Mouse (Mus musculus): ENCODE measurements at regions not wholly inside any gene's neighbourhood (a gene's known extent, or its start where the extent isn't known, plus 50 kb on each side); places are given as distances from the start of the nearest gene placed in this dataset.

GRCm38 (mm10) chr15:62224191-62224590 lies 1301.4 kb upstream of the A1bg start:
- H3K27ac ChIP-seq (ENCODE audit: low read depth, low read length), result no peak overlapping the region
- H3K4me3 ChIP-seq (ENCODE audit: low read depth, low read length), result no peak overlapping the region
- no peaks in the 10 kb centered on the region for H3K9me3 ChIP-seq (ENCODE audit: control insufficient read depth, low read length)
- no peaks in the 10 kb centered on the region for H3K4me1 ChIP-seq (ENCODE audit: control insufficient read depth, insufficient read depth, low read length)
- H3K4me2 ChIP-seq, result no peak overlapping the region
- H3K36me3 ChIP-seq (ENCODE audit: control insufficient read depth, insufficient read depth, low read length), result no peaks in the 10 kb centered on the region
- no peak for ATAC-seq (ENCODE audit: low FRiP score)
- WGBS, result 86% methylated on average over 3 of the region's 3 CpGs
- H3K9ac ChIP-seq (ENCODE audit: low read length), result no peak overlapping the region
- DNase-seq (ENCODE audit: low spot score, missing footprints), result no peak
- H3K27me3 ChIP-seq (ENCODE audit: control insufficient read depth, insufficient read depth, low read length), result no peaks in the 10 kb centered on the region

DNA sequence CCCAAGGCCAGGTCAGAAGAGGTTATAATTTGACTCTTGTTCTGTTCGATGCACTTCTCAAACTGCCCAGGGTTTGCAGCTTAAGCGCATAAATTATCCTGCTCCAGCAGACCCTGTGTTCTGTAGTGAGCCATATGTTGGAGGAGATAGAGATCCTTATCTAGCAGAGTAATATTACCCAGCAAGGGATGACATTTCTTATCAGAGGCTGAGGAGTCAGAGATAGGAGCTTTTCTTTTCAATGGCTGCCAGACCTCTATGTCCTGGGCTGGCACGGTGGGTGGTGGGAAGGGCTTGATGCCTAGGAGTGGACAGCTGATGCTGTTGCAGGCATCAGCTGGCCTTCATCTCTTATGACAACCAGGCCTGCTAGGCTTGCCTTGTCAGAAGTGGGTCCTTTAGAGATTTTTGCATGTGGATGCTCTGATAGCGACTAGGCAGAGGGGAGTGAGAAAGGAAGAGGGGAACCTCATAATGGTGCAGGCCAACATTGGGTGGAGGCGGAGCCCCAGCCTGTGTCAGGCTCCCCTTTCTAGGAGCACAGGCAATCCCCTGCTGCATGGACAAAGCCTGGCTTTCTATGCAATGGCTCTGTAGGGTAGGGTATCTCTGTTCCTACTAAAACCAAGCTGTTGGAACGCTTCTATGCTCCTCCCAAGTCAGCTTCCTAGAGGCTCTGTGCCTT lies 1300.5 kb upstream of the A1bg start:
- H3K4me1 ChIP-seq (ENCODE audit: control insufficient read depth, insufficient read depth, low read length), result no peaks in the 10 kb centered on the region
- no peak overlapping the region for H3K27ac ChIP-seq (ENCODE audit: low read depth, low read length)
- H3K9me3 ChIP-seq (ENCODE audit: control insufficient read depth, low read length), result no peaks in the 10 kb centered on the region
- peak; percentile 50; the same call in 1 of the 2 replicates for ATAC-seq (ENCODE audit: low FRiP score)
- H3K27me3 ChIP-seq (ENCODE audit: control insufficient read depth, insufficient read depth, low read length), result no peaks in the 10 kb centered on the region
- no peaks in the 10 kb centered on the region for H3K36me3 ChIP-seq (ENCODE audit: control insufficient read depth, insufficient read depth, low read length)
- H3K4me2 ChIP-seq, result no peak overlapping the region
- H3K4me3 ChIP-seq (ENCODE audit: low read depth, low read length), result no peak overlapping the region
- 85% methylated on average over 6 of the region's 6 CpGs for WGBS
- no peak overlapping the region for H3K9ac ChIP-seq (ENCODE audit: low read length)
- DNase-seq (ENCODE audit: low spot score, missing footprints), result no peak

GRCm38 (mm10) chr15:62222731-62223130 lies 1299.9 kb upstream of the A1bg start:
- H3K4me3 ChIP-seq (ENCODE audit: low read depth, low read length), result no peak overlapping the region
- 76% methylated on average over 5 of the region's 5 CpGs for WGBS
- H3K4me1 ChIP-seq (ENCODE audit: control insufficient read depth, insufficient read depth, low read length), result no peaks in the 10 kb centered on the region
- DNase-seq (ENCODE audit: low spot score, missing footprints) (no peak), ATAC-seq (ENCODE audit: low FRiP score) (peak; percentile 11; the same call in 1 of the 2 replicates)
- H3K27me3 ChIP-seq (ENCODE audit: control insufficient read depth, insufficient read depth, low read length), result no peaks in the 10 kb centered on the region
- no peak overlapping the region for H3K9ac ChIP-seq (ENCODE audit: low read length)
- no peaks in the 10 kb centered on the region for H3K36me3 ChIP-seq (ENCODE audit: control insufficient read depth, insufficient read depth, low read length)
- H3K4me2 ChIP-seq, result no peak overlapping the region
- H3K27ac ChIP-seq (ENCODE audit: low read depth, low read length), result no peak overlapping the region
- H3K9me3 ChIP-seq (ENCODE audit: control insufficient read depth, low read length), result no peaks in the 10 kb centered on the region

GRCm38 (mm10) chr15:62222201-62222600 lies 1299.4 kb upstream of the A1bg start:
- WGBS, result 91% methylated on average over 6 of the region's 6 CpGs
- Histone ChIP-seq H3K36me3 (ENCODE audit: control insufficient read depth, insufficient read depth, low read length) (no peaks in the 10 kb centered on the region), H3K4me2 (no peak overlapping the region), H3K9me3 (ENCODE audit: control insufficient read depth, low read length) (no peaks in the 10 kb centered on the region), H3K4me1 (ENCODE audit: control insufficient read depth, insufficient read depth, low read length) (no peaks in the 10 kb centered on the region), H3K27me3 (ENCODE audit: control insufficient read depth, insufficient read depth, low read length) (no peaks in the 10 kb centered on the region), H3K27ac (ENCODE audit: low read depth, low read length) (no peak overlapping the region), H3K9ac (ENCODE audit: low read length) (no peak overlapping the region), H3K4me3 (ENCODE audit: low read depth, low read length) (no peak overlapping the region)
- no peak for DNase-seq (ENCODE audit: low spot score, missing footprints)
- ATAC-seq (ENCODE audit: low FRiP score), result no peak

- no peaks in the 10 kb centered on the region for H3K4me1 ChIP-seq (ENCODE audit: control insufficient read depth, insufficient read depth, low read length)
- WGBS, result 81% methylated on average over 8 of the region's 8 CpGs
- H3K4me3 ChIP-seq (ENCODE audit: low read depth, low read length), result no peak overlapping the region
- DNase-seq (ENCODE audit: low spot score, missing footprints), result no peak
- ATAC-seq (ENCODE audit: low FRiP score), result peak; percentile 50; the same call in 1 of the 2 replicates
- H3K4me2 ChIP-seq, result no peak overlapping the region
- no peak overlapping the region for H3K9ac ChIP-seq (ENCODE audit: low read length)
- no peaks in the 10 kb centered on the region for H3K36me3 ChIP-seq (ENCODE audit: control insufficient read depth, insufficient read depth, low read length)
- no peak overlapping the region for H3K27ac ChIP-seq (ENCODE audit: low read depth, low read length)
- no peaks in the 10 kb centered on the region for H3K9me3 ChIP-seq (ENCODE audit: control insufficient read depth, low read length)
- no peaks in the 10 kb centered on the region for H3K27me3 ChIP-seq (ENCODE audit: control insufficient read depth, insufficient read depth, low read length)
Measured at GRCm38 (mm10) chr15:62221024-62221819, 1298.4 kb upstream of the A1bg start.

- WGBS, result 92% methylated on average over 3 of the region's 3 CpGs
- H3K4me2 ChIP-seq, result no peak overlapping the region
- no peak for ATAC-seq (ENCODE audit: low FRiP score)
- no peak overlapping the region for H3K9ac ChIP-seq (ENCODE audit: low read length)
- H3K9me3 ChIP-seq (ENCODE audit: control insufficient read depth, low read length), result no peaks in the 10 kb centered on the region
- no peaks in the 10 kb centered on the region for H3K27me3 ChIP-seq (ENCODE audit: control insufficient read depth, insufficient read depth, low read length)
- no peaks in the 10 kb centered on the region for H3K36me3 ChIP-seq (ENCODE audit: control insufficient read depth, insufficient read depth, low read length)
- H3K4me3 ChIP-seq (ENCODE audit: low read depth, low read length), result no peak overlapping the region
- H3K4me1 ChIP-seq (ENCODE audit: control insufficient read depth, insufficient read depth, low read length), result no peaks in the 10 kb centered on the region; the same call in 1 of the 2 replicates
- no peak for DNase-seq (ENCODE audit: low spot score, missing footprints)
- H3K27ac ChIP-seq (ENCODE audit: low read depth, low read length), result no peak overlapping the region
Measured at GRCm38 (mm10) chr15:62220620-62221019, 1297.8 kb upstream of the A1bg start.

GRCm38 (mm10) chr15:62219934-62220540 lies 1297.2 kb upstream of the A1bg start:
- Histone ChIP-seq H3K4me1 (ENCODE audit: control insufficient read depth, insufficient read depth, low read length) (no peaks in the 10 kb centered on the region; the same call in 1 of the 2 replicates), H3K9me3 (ENCODE audit: control insufficient read depth, low read length) (no peaks in the 10 kb centered on the region), H3K27me3 (ENCODE audit: control insufficient read depth, insufficient read depth, low read length) (no peaks in the 10 kb centered on the region), H3K9ac (ENCODE audit: low read length) (no peak overlapping the region), H3K36me3 (ENCODE audit: control insufficient read depth, insufficient read depth, low read length) (no peaks in the 10 kb centered on the region), H3K4me2 (no peak overlapping the region), H3K4me3 (ENCODE audit: low read depth, low read length) (no peak overlapping the region), H3K27ac (ENCODE audit: low read depth, low read length) (no peak overlapping the region)
- WGBS, result 93% methylated on average over 9 of the region's 9 CpGs
- DNase-seq (ENCODE audit: low spot score, missing footprints) (no peak), ATAC-seq (ENCODE audit: low FRiP score) (no peak)

GRCm38 (mm10) chr15:62218346-62219080 lies 1295.7 kb upstream of the A1bg start:
- DNase-seq (ENCODE audit: low spot score, missing footprints), result no peak
- 89% methylated on average over 21 of the region's 21 CpGs for WGBS
- Histone ChIP-seq H3K4me2 (no peak overlapping the region), H3K27me3 (ENCODE audit: control insufficient read depth, insufficient read depth, low read length) (no peaks in the 10 kb centered on the region), H3K4me1 (ENCODE audit: control insufficient read depth, insufficient read depth, low read length) (no peaks in the 10 kb centered on the region; the same call in 1 of the 2 replicates), H3K9ac (ENCODE audit: low read length) (no peak overlapping the region), H3K4me3 (ENCODE audit: low read depth, low read length) (no peak overlapping the region), H3K27ac (ENCODE audit: low read depth, low read length) (no peak overlapping the region), H3K36me3 (ENCODE audit: control insufficient read depth, insufficient read depth, low read length) (no peaks in the 10 kb centered on the region), H3K9me3 (ENCODE audit: control insufficient read depth, low read length) (no peaks in the 10 kb centered on the region)
- no peak for ATAC-seq (ENCODE audit: low FRiP score)
